Mouse (Mus musculus) activated CD4-positive, CD25-positive, alpha-beta regulatory T cell, adult 4 months (primary cell): ENCODE results near the gene Smarcb1. TPM values are rescaled to one million over a fixed set of nuclear protein-coding genes. Genes with fewer than 3 reads are reported as not detected.

Source experiments
- ATAC-seq: one replicate; pipeline ENCODE4 v1.8.0; 2017
- polyA plus RNA-seq, 2 experiments: library from polyadenylated mRNA; unstranded; fragments of 100-300 nt; shearing (Covaris generic); gene quantifications; one replicate each; pipeline ENCODE4 v1.2.1; 2017

Smarcb1 gene
- polyA plus RNA-seq, 2 experiments from 2014 or later, result 75.0 to 127 TPM

DNA sequence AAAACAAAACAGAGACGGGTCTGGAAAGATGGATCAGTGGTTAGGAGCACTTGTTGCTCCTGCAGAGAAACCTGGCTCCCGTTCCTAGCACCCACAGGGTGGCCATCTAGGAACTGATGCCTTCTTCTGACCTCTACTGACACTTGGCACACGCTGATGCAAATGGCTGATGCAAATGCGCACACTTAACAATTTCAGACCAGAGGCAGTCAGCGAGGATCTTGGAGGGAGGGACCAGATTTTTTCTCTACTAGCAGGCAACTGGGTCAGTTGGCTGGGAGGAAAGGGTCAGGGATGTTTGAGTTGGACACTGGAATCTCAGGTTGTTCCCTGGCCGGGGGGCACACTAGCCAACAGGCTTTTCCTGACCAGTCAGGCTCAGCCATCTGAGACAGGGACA is 11.5 kb upstream of the Smarcb1 start, which contains the start of gene Chchd10:
Gene Chchd10, plus strand, starts transcription at position 240 of the 400 bp plus-strand sequence.
- ATAC-seq, result no peak

DNA sequence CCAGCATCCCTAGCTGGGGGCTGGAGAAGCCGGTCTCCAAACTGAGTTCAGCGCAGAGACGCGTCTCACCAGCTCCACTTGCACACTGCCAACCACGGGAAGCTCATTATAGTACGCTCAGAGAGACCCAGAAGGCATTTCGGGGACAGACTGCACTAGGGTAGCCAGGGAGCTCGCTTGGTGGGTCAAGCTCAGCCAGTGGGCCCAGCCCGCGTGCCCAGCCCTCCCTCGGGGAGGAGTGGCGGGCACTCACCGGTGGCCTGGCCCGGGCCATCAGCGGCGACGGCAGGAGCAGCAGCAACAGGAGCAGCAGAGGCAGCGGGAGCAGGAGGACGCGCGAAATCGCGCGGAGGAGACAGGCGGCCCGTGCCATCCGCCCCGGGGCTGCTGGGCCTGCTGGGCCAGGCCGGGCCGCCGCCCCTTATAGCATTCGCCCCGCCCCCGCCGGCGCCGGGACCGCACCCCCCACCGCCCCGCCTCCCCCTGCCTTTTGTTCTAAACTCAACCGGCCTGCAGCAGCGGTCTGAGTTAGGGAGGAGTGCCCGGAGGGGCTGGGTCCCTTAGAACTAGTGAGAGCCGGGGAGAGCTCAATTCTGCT is 10.8 kb upstream of the Smarcb1 start:
- ATAC-seq, result peak; percentile 48

DNA sequence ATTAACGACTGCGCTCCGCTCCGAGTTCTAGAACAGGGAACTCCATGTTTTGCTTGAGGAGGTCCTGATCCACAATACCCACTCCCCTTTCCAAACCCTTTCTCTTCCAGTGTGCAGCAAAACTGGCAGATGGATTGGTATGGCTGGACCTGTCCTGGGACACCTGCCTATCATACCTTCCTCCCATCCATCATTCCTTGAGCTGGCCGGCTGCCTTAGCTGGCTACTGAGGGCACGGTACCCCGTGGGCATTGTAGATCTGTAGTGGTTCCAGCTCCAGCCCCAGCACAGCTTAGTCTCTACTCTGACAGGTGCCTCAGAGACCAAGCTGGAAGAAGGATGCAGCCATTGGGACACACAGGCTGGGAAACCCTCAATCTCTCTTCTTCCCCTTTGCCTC is 9.9 kb upstream of the Smarcb1 start:
- no peak for ATAC-seq

DNA sequence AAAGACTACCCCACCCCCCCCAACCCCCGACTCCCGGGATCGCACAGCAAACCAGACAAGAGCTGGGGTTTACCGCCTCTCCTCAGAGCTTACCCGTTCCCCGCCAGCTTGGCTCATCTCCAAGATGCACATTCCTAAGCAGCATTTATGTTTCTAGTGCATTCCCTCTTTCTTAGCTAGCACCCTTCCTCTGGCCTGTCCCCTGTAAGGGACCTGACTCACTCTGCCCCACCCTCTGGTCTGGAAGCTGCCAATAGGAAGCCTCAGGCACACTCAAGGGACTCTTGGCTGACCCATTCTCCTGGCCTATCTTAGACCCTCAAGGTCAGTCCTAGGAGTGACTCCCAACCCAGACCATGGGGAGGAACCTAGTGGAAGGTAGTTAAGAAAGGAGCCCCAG is 8.9 kb upstream of the Smarcb1 start:
- no peak for ATAC-seq

DNA sequence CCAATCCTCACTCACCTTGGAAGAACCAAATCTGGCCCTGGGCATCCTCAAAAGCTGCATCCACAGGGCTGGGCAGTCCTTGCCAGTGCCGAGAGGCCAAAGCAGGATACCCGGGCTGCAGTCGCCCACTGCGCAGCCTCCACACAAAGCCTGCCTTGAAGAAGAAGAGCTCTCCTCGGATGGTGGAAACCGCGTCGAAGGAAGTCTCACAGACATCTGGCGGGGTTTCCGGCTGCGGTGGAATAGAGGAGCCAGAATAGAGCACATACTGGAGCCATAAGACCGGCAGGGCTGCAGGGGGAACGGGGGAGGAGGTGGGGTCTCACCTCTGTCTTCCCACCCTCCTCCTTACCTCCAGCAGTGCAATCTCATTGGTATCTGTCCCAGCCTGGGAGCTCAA is 5.0 kb upstream of the Smarcb1 start:
- ATAC-seq, result peak; percentile 20

DNA sequence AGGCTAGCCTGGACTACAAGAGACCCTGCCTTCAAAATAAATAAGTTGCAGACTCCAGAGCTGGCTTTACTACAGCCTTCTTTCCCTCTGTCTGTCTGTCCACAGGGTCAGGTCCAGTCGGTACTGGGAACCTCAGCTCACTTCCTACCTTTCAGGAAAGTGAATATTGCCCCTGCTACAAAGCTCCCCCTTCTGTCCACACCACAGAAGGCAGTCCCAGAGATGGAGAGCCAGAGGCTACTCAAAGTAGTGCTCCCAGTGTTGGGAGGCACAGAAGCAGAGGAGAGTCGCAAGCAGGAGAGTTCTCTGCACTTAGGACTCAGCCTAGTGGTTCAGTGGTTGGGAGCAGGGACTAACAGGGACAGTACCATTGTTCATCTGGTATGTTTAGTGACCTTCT is 2.9 kb upstream of the Smarcb1 start:
- ATAC-seq, result no peak

DNA sequence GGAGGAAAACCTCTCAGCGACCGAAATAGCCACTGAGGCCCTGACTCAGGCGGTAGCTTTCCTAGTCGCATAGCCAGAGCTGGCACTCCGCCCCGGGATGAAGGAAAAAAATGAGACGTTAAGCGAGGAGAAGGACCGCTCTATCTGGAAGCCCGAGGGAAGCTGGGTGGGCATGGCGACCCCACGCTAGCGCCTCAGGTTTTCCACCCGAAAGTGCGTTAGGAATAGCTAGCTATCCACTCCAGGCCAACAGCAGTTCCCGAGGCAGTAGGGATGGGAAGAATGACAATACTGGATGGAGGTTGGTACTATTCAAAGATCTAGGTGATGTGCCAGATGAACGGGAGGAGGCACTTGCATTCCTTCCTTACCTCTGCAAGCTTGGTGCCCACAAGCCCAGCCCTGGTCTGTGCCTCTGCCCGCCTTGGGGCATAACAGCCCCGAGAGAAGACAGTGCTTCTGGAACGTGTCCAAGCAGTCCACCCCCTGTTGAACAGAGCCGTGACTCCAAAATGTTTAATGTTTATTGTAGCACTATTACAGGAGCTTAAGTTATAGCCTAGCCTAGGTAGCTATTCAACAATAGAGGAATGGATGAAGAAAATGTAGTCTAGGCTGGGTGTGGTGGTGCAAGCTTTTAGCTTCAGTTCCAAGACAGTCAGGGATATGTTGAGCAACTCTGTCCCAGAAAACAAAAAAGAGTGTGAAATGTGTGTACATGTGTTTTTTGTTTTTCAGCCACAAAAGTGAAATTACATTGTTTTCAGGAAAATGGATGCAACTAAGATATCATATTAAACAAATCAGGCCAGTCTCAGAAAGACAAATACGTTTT is 526 bp upstream of the Smarcb1 start:
- ATAC-seq, result no peak

DNA sequence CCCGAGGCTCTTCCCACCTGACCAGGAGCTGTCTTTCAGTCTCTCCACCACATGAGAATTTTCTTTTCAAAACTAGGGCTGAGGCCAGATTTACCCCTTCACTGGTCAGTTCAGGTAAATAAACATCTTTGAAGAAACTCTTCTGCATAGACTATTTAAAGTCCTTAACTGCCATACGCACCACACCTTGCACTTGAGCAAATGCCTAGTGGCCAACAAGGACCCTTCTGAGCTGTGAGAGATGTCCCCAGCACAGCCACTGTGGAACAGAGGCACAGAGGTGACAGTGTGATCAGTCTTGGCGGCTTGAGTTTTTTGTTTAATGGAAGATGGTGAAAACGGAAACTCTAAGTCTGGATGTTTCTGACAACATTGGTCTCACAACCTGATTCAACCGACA is 2.4 kb downstream of the Smarcb1 start:
- no peak for ATAC-seq

DNA sequence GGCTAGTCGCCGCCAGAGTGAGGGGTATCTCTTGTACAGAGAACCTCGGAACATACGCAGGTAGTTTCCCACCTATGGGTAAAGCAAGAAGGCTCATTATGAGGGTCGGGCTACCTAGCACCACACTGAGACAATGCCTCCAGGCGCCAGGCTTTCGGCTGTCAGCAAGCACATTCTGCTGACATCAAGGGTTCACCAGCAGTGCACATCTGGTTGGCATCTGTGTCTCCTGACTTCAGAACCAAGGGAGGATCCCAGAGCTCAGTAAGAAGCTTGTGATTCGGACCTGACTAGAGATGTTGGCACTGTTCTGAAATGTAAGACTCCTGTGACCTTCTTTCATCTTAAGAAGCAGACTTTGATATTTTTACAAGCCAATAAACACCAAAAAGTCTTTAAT is 4.6 kb downstream of the Smarcb1 start:
- ATAC-seq, result no peak

DNA sequence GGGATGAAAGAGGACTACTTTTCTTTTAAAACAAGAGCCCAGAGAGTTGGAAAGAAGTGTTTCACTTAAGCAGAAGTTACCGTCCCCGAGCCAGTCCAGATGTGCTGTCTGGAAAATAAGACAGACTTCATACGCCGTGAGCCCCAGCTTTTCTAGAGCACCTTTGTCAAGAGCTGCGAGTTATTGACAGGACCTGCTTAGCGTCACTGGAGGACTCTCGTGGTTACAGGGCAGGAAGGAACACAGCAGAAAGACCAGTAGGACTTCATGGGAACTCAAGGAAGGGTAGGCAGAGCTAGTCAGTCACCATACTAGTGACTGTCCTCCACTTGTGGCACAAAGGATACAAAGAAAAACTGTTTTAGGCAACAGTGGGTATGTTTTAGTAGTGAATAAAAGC is 5.9 kb downstream of the Smarcb1 start:
- no peak for ATAC-seq

DNA sequence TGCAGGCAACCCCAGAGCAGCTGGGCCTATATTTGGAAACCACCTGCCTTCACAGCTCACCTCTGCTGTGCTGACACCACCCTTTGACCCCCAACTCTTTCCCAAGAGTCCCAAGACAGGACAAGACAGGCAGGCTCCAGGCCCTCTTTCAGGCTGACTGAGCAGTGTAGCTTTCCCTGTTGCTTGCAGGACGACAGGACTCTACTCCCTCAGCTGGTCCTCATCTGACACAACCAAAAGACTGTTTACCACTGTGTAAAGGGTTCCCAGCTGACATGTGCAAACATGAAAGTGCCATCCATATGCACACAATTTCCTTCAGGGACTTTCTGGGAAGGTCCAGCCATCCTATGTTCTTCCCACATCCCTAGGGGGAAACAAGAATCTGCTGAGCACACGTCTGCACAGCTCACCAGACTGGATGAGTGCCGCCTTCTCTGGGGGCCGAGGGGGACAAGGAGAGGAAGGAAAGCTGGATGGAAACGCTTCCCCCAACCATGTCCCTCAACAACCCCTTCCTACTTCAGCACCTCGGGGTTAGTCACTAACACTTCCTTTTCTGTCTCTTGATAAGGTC is 8.3 kb downstream of the Smarcb1 start:
- ATAC-seq, result no peak

DNA sequence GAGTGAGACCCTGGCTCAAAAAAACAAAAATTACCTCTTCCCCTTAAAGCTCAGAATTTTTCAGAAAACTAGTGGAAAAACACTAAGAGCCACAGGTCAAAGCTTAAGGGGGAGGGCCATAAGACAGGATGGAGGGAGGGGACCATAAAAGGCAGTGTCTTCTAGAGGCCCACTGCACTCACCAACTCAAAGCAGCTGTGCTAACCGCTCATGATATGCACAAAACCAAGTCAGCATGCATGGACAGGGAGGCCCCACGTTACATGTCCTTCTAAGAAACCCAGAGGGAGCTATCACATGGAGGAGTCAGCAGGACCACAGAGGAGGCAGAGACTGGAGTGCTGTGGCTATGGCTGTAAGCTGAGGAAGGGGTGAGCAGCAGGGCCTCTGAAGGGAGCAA is 10.7 kb downstream of the Smarcb1 start:
- ATAC-seq, result no peak

DNA sequence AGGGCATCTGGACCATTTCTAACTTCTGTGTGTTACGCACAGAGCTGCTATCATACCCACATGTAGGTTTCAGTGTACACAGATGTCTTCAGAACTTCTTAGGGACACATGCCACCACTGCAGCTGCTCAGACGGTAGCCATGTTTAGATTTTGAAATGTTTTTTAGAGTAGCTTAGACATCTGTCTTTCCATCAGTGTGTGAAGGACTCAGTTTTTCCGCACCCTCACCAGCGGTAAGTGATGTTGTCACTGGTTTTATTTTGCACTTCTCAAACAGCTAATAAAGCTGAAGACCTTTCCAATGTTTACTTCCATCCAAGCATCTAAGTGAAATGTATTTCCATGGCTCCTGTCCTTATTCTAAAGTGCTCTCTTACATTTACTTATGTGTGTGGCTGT is 14.5 kb downstream of the Smarcb1 start:
- ATAC-seq, result no peak

DNA sequence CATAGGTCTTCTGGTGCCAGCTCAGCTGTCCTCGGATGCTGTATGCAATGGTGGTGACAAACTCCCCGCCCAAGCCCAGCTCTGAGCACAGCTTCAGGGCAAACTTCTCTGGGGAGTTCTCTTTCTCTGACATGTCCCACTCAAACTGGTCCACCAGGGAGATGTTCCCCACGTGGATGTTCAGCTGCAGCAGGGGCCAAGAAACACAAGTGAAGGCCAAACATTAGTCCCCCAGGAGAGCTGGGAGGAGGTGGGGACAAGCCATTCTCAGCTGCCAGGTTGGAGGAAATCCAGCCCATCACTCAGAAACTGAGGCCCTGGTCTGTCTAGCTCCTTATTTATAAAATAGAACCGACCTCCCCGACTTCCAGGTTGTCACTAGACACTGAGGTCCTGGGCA is 17.0 kb downstream of the Smarcb1 start:
- no peak for ATAC-seq

DNA sequence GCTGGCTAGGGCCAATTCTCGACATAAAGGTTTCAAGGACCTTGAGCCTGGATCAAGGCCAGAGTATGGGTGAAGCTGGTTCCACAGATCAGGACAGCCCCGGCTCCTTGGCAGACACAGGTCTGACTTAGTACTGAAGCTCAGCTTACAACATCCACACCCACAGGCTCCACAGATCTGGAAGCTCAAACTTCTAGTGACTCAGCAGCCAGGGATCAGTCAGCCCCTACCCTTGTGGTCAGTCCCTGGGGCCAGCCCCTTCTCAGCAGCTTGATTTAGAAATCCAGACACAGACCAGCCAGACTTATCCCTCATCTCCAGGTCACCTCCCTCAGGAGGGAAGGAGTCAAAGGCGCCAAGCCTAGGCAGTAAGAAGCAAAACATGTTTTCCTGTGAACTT is 22.6 kb downstream of the Smarcb1 start:
- no peak for ATAC-seq

DNA sequence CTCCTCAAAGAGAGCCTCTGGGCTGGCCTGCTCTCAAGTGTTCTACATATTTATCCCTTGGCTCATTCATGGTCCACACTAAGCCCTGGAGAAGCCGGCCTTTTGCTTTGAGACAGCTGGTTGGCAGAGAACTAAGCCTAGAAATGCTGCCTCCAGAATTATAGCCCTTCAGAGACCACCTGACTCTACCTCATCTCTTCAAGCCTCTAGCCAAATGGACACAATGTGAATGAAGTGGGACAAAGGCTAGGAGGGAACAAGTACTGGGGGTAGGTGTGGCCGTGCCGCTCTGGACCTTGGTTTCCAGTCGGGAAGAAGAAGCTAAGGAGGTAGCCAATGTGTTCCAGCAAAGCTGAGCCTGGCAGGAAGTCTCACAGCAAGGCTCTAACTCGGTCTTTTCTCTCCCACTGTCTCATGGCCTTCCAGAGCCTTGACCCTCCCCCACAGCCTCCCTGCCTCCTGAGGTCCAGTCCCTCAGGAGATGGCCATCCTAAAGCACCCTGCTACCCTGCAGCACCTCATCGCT is 23.3 kb downstream of the Smarcb1 start:
- ATAC-seq, result no peak

DNA sequence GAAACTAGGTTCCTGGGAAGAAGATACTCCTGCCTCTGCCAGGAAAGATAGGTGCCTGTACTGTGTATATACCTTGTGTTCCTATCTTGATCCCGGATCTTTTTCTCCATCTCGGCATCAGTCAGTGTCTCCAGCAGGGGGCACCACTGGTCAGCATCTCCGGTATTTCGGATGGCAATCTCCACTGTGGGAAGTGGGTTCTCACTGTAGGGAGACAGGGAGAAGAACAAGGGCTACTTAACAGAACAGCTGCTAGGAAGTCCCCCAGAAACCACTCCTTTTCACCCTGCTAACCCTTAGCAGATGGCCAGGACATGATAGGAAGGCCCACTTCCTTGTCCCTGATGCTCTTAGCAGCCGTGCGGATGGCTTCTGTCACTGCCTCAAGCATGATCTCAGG is 24.0 kb downstream of the Smarcb1 start:
- no peak for ATAC-seq

DNA sequence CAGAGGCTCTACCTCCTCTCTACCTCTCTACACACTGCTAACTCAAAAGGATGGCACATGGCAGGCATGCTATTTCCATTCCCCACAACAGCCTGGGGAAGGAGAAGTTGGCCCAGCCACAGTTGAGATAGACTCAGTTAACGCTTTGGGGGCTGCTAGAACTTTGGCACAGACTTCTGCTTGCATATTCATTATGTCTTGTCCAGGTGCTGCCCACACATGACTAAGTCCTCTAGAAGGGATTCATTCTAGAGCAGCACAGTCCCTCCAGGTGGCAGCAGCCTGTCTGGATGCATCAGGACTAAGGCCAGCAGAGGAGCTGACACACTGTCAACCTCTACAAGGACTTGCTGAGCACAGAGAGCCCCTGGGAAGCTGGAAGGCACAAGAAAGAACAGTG is 25.2 kb downstream of the Smarcb1 start:
- no peak for ATAC-seq

DNA sequence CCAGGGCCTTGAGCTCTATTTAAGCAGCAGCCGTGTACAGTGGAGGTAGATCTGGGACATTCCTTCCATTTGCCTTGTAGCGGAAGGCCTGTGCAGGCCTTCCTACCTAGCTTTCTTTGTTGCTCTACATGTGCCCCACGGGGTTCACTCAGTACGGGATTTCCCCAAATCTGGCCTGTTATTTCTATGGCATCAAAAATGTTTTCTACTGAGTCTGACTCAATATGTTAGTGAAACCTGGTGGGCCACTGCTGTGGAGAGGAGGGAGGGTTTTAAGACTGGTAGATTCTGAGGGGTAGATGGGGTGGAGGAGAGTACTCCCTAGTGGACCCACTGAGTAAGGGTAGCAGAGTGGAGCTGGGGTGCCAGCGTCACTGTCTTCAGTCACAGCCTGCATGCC is 25.7 kb downstream of the Smarcb1 start:
- ATAC-seq, result no peak

DNA sequence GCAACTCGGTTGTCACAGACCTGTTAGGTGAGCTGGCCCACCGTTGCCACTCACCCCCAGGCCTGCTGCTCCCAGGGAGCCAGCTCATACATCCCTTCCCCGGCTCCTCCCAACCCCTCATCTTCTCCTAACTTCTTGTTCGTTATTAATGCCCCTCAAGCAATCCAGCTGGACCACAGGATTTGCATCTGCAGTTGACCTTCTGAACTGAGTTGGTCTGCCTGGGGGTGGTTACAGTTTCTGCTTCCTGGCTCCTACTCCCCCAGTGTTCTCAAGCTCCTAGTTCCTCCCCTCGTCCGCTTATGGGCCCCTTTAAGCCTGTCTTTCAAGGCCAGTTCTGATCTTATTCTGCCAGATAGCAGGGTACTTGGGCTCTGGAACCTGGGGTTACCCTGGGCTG is 26.8 kb downstream of the Smarcb1 start:
- no peak for ATAC-seq

DNA sequence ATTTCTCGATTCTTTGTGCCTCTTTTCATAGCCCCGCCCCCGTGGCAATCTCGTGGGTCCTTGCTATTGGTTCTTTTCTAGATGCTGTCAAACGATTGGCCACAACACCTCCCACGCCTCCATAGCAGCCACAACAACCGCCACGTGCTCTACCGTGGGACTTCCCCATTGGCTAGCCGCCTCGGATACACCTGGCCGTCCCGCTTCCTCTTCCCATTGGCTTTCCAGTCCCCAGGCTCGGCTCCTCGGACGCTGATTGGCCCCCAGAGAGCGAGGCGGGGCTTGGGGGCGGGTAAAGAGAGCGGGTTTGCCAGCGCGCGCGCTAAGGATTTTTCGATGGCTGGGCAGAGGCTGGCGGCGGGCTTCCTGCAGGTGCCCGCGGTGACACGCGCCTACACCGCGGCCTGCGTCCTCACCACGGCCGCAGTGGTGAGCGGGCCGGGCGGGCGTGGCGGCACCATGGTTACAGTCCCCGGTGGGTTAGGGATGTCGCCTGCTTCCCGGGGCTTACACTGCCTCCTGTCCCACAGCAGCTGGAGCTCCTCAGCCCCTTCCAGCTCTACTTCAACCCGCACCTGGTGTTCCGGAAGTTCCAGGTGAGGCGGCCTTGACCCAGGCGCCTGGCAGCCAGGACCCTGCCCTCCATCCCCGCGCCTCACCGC is 28.2 kb downstream of the Smarcb1 start, which contains the start of gene Derl3:
Gene Derl3, plus strand, starts transcription at position 325 of the 662 bp plus-strand sequence.
- ATAC-seq, result peak; percentile 98

DNA sequence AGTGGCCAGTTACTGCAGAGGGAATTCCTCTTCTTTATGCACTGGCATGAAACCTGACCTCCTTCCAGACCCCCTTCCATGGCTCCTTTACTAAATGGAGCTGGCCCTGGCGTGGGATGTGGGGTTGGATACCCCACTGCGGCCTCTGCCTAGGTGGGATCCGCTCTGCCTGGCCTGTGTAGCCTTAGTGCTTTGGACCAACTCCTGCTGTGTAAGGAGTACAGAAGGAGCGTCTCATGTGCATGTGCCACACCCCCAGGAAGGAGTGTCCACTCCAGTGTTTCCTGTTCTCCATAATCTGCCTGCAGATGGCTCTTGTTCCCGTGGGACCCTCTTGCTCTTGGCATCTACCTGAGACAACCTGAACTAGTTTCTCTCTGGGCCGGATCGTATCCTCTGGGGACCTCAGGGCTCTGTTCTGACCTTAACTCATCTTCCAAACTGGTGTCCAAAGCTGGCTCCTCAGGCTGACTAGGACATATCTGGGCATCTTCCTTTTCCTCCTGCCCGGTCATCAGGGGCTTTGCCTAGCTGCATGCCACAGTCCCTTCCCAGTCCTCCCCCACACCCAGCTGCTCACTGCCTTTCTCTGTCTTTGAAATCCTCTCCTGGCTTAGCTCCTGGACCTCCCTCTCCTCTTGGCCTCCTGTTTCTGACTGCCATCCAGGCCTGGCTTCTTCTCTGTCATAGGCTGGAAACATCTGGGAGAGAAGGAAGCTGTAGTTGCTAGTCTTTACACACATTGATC is 31.8 kb downstream of the Smarcb1 start:
- ATAC-seq, result no peak
